Mouse (Mus musculus): Measurements from ENCODE around the gene Ophn1.

- no peak for TF ChIP-seq CTCF (IDR thresholded peaks at IDR 0.05; ENCODE audit: low read depth, low read length)
- no peak for TF ChIP-seq POLR2A (IDR thresholded peaks at IDR 0.05; ENCODE audit: borderline replicate concordance, low read depth, low read length)
Measured at GRCm38 (mm10) chrX:98919423-98919822, 28.6 kb upstream of the Ophn1 start.
